Mouse (Mus musculus) liver, embryonic 16.5 days (tissue): ENCODE data around the gene Ptpn14. TPM values are rescaled to one million over a fixed set of nuclear protein-coding genes. Genes with fewer than 3 reads are reported as not detected.
A peak's percentile ranks its signal among the peaks of the same experiment; 100 is the strongest.

Experiments used
- ATAC-seq: fragments of 200-750 bp; cut with Nextera tagmentation; 2 replicates; pipeline ENCODE4 v1.8.0; 2017; ENCODE audit warnings: low read depth, mild to moderate bottlenecking, moderate number of reproducible peaks, moderate library complexity
- H3K27ac ChIP-seq: fragments of 300-500 bp; sonication (generic); 2 replicates; pipeline ENCODE4 v1.5.1; 2014; ENCODE audit warnings: mild to moderate bottlenecking, low read length
- H3K27me3 ChIP-seq: fragments of 300-500 bp; sonication (generic); 2 replicates; pipeline ENCODE4 v1.6.1; 2014; ENCODE audit warnings: low read depth, low read length, mixed read lengths; ENCODE audit not compliant: control insufficient read depth, insufficient read depth
- H3K36me3 ChIP-seq: fragments of 300-500 bp; sonication (generic); 2 replicates; pipeline ENCODE4 v1.6.1; 2014; ENCODE audit warnings: mild to moderate bottlenecking; ENCODE audit not compliant: control insufficient read depth, insufficient read depth
- H3K4me1 ChIP-seq: fragments of 300-500 bp; sonication (generic); 2 replicates; pipeline ENCODE4 v1.6.1; 2014; ENCODE audit warnings: low read depth, low read length, mixed read lengths; ENCODE audit not compliant: control insufficient read depth
- H3K4me2 ChIP-seq: fragments of 300-500 bp; sonication (generic); 2 replicates; pipeline ENCODE4 v1.6.1; 2014; ENCODE audit warnings: low read depth, low read length, mixed read lengths
- H3K4me3 ChIP-seq: fragments of 300-500 bp; sonication (generic); 2 replicates; pipeline ENCODE4 v1.5.1; 2014; ENCODE audit warnings: low read depth, mild to moderate bottlenecking, low read length
- H3K9ac ChIP-seq: fragments of 300-500 bp; sonication (generic); 2 replicates; pipeline ENCODE4 v1.6.1; 2014; ENCODE audit warnings: low read depth, low read length
- H3K9me3 ChIP-seq: fragments of 300-500 bp; sonication (generic); replicated peaks from 2 replicates; pipeline ENCODE4 v1.6.1; 2016; ENCODE audit warnings: low read length; ENCODE audit not compliant: control insufficient read depth
- WGBS: fragments of 180-500 bp; shearing (Covaris S2); extraction: QIAGEN DNeasy Blood & Tissue Kit; methylation state at CpG from one replicate; pipeline ENCODE4 v1.1.7; 2014; ENCODE audit not compliant: insufficient replicate concordance; 5-methylcytosine and 5-hydroxymethylcytosine counted together
- polyA plus RNA-seq: library from polyadenylated mRNA; unstranded; fragments of >200 nt; fragmentation: Nextera tagmentation; extraction: Ambion mirVana; gene quantifications from 2 replicates; pipeline ENCODE4 v1.2.1, GENCODE M21; 2015

The Ptpn14 gene
- polyA plus RNA-seq, 1 experiment from 2014 or later, result 0.38 TPM

- Histone ChIP-seq H3K9ac (no peak overlapping the region), H3K36me3 (no peaks in the 10 kb centered on the region), H3K9me3 (no peaks in the 10 kb centered on the region), H3K4me3 (no peak overlapping the region), H3K4me2 (no peak overlapping the region), H3K4me1 (no peaks in the 10 kb centered on the region), H3K27ac (no peak overlapping the region), H3K27me3 (no peaks in the 10 kb centered on the region)
- no peak for ATAC-seq
- 38% methylated on average over 5 of the region's 5 CpGs for whole genome bisulfite sequencing
Measured at GRCm38 (mm10) chr1:189707419-189707818, 20.6 kb upstream of the Ptpn14 start.

- Histone ChIP-seq H3K27ac (no peak overlapping the region), H3K4me3 (no peak overlapping the region), H3K36me3 (no peaks in the 10 kb centered on the region), H3K27me3 (no peaks in the 10 kb centered on the region), H3K4me2 (no peak overlapping the region), H3K9ac (no peak overlapping the region), H3K9me3 (no peaks in the 10 kb centered on the region), H3K4me1 (no peaks in the 10 kb centered on the region)
- ATAC-seq, result no peak
- WGBS, result 69% methylated on average over 8 of the region's 8 CpGs
Measured at GRCm38 (mm10) chr1:189709001-189709400, 19.1 kb upstream of the Ptpn14 start.

- H3K4me1 ChIP-seq, result no peaks in the 10 kb centered on the region
Measured at GRCm38 (mm10) chr1:189715915-189716797, 11.9 kb upstream of the Ptpn14 start.

GRCm38 (mm10) chr1:189717546-189717945 lies 10.5 kb upstream of the Ptpn14 start:
- no peak overlapping the region for H3K9ac ChIP-seq
- ATAC-seq, result no peak
- no peak overlapping the region for H3K27ac ChIP-seq
- H3K9me3 ChIP-seq, result no peaks in the 10 kb centered on the region
- H3K4me2 ChIP-seq, result no peak overlapping the region
- no peak overlapping the region for H3K4me3 ChIP-seq
- no peaks in the 10 kb centered on the region for H3K36me3 ChIP-seq
- H3K4me1 ChIP-seq, result no peaks in the 10 kb centered on the region
- H3K27me3 ChIP-seq, result no peaks in the 10 kb centered on the region
- WGBS, result 76% methylated on average over 9 of the region's 11 CpGs

More at GRCm38 (mm10) chr1:189715915-189716797, 11.9 kb upstream of the Ptpn14 start:
- Histone ChIP-seq H3K27ac (no peak overlapping the region), H3K9ac (no peak overlapping the region), H3K9me3 (no peaks in the 10 kb centered on the region), H3K36me3 (no peaks in the 10 kb centered on the region), H3K4me2 (no peak overlapping the region), H3K27me3 (no peaks in the 10 kb centered on the region), H3K4me3 (no peak overlapping the region)
- WGBS, result 37% methylated on average over 19 of the region's 19 CpGs
- ATAC-seq, result no peak

GRCm38 (mm10) chr1:189718600-189718999 lies 9.5 kb upstream of the Ptpn14 start:
- Histone ChIP-seq H3K27ac (no peak overlapping the region), H3K9ac (no peak overlapping the region), H3K36me3 (no peaks in the 10 kb centered on the region), H3K4me1 (no peaks in the 10 kb centered on the region), H3K9me3 (no peaks in the 10 kb centered on the region), H3K4me3 (no peak overlapping the region), H3K27me3 (no peaks in the 10 kb centered on the region), H3K4me2 (no peak overlapping the region)
- 46% methylated on average over 5 of the region's 5 CpGs for WGBS
- no peak for ATAC-seq

GRCm38 (mm10) chr1:189726121-189726520 lies 1.9 kb upstream of the Ptpn14 start:
- 60% methylated on average over 4 of the region's 4 CpGs for WGBS
- no peaks in the 10 kb centered on the region for H3K36me3 ChIP-seq
- H3K4me3 ChIP-seq, result no peak overlapping the region
- H3K27ac ChIP-seq, result no peak overlapping the region
- no peak overlapping the region for H3K9ac ChIP-seq
- no peak overlapping the region for H3K4me2 ChIP-seq
- no peaks in the 10 kb centered on the region for H3K4me1 ChIP-seq
- peaks cover 55% of the 10 kb centered on the region for H3K27me3 ChIP-seq
- no peak for ATAC-seq
- H3K9me3 ChIP-seq, result no peaks in the 10 kb centered on the region

GRCm38 (mm10) chr1:189727346-189727883 lies 653 bp upstream of the Ptpn14 start:
- no peaks in the 10 kb centered on the region for H3K36me3 ChIP-seq
- no peak overlapping the region for H3K9ac ChIP-seq
- 8% methylated on average over 22 of the region's 22 CpGs for WGBS
- peak; percentile 17; the same call in 1 of the 2 replicates for ATAC-seq
- no peak overlapping the region for H3K27ac ChIP-seq
- H3K4me2 ChIP-seq, result peak overlapping the region; percentile 48
- H3K4me3 ChIP-seq, result peak overlapping the region; percentile 52
- H3K27me3 ChIP-seq, result peaks cover 59% of the 10 kb centered on the region
- no peaks in the 10 kb centered on the region for H3K4me1 ChIP-seq
- no peaks in the 10 kb centered on the region for H3K9me3 ChIP-seq

- no peaks in the 10 kb centered on the region for H3K9me3 ChIP-seq
- H3K4me2 ChIP-seq, result peak overlapping the region; percentile 48
- no peaks in the 10 kb centered on the region for H3K36me3 ChIP-seq
- ATAC-seq, result no peak
- peak overlapping the region; percentile 12; the same call in 1 of the 2 replicates for H3K9ac ChIP-seq
- WGBS, result 1% methylated on average over 15 of the region's 15 CpGs
- H3K27me3 ChIP-seq, result peaks cover 59% of the 10 kb centered on the region
- no peaks in the 10 kb centered on the region for H3K4me1 ChIP-seq
- H3K27ac ChIP-seq, result no peak overlapping the region
- H3K4me3 ChIP-seq, result peak overlapping the region; percentile 52
Measured at GRCm38 (mm10) chr1:189728784-189729115, 682 bp downstream of the Ptpn14 start.

GRCm38 (mm10) chr1:189729141-189729815 lies 1.2 kb downstream of the Ptpn14 start:
- Histone ChIP-seq H3K4me3 (peak overlapping the region; percentile 52; the same call in 1 of the 2 replicates), H3K27me3 (peaks cover 59% of the 10 kb centered on the region)

More at GRCm38 (mm10) chr1:189729141-189729815, 1.2 kb downstream of the Ptpn14 start:
- no peaks in the 10 kb centered on the region for H3K9me3 ChIP-seq
- no peaks in the 10 kb centered on the region for H3K4me1 ChIP-seq
- WGBS, result 20% methylated on average over 17 of the region's 17 CpGs
- no peaks in the 10 kb centered on the region for H3K36me3 ChIP-seq
- no peak overlapping the region for H3K9ac ChIP-seq
- H3K27ac ChIP-seq, result no peak overlapping the region
- ATAC-seq, result no peak
- H3K4me2 ChIP-seq, result peak overlapping the region; percentile 48
